Mouse (Mus musculus): Measurements from ENCODE around the gene C9orf72.

DNA sequence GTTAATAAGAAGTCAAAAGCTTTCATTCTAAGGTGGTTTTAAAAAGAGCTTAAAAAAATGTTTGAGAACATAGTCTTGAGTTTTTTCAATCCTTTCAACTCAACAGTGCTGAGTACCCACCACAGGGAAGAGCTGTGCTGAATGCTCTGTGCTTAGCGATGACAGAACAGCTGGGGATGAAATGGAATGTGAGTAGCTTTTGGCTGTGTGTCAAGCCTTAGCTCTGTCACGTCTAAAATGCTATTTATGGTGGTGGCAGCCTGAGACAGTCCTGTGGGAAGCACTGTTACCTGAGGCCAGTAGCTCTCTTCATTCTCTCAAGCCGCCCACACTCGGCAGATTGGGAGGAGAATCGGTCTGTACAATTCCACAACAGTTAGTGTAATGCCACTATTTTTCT is 36.2 kb downstream of the C9orf72 start:
- TF ChIP-seq CTCF (IDR thresholded peaks at IDR 0.05; ENCODE audit: extremely low read depth, insufficient read length, insufficient replicate concordance, low read depth, low read length) (no peak), POLR2A (IDR thresholded peaks at IDR 0.05; ENCODE audit: low read depth, low read length) (no peak)

All from small intestine, adult 2 months (tissue).